Mouse (Mus musculus) limb, embryonic 12.5 days (tissue): Measurements from ENCODE around the gene Calhm6. TPM values are rescaled to one million over a fixed set of nuclear protein-coding genes. Genes with fewer than 3 reads are reported as not detected.

Experiments used
- ATAC-seq: fragments of 200-750 bp; cut with Nextera tagmentation; 2 replicates; pipeline ENCODE4 v1.8.0; 2017; ENCODE audit warnings: low read depth, moderate TSS enrichment; ENCODE audit not compliant: insufficient number of reproducible peaks, insufficient read depth, low FRiP score, low TSS enrichment
- H3K27ac ChIP-seq: fragments of 300-500 bp; sonication (generic); 2 replicates; pipeline ENCODE4 v1.5.1; 2016; ENCODE audit warnings: mild to moderate bottlenecking, moderate library complexity
- H3K27me3 ChIP-seq: fragments of 300-500 bp; sonication (generic); 2 replicates; pipeline ENCODE4 v1.6.1; 2016; ENCODE audit warnings: mild to moderate bottlenecking, moderate library complexity
- H3K36me3 ChIP-seq: fragments of 300-500 bp; sonication (generic); 2 replicates; pipeline ENCODE4 v1.6.1; 2016; ENCODE audit warnings: mild to moderate bottlenecking, moderate library complexity
- H3K4me1 ChIP-seq: fragments of 300-500 bp; sonication (generic); replicated peaks from 2 replicates; pipeline ENCODE4 v1.6.1; 2016
- H3K4me2 ChIP-seq: fragments of 300-500 bp; sonication (generic); 2 replicates; pipeline ENCODE4 v1.6.1; 2016; ENCODE audit warnings: mild to moderate bottlenecking, moderate library complexity
- H3K4me3 ChIP-seq: fragments of 300-500 bp; sonication (generic); replicated peaks from 2 replicates; pipeline ENCODE4 v1.5.1; 2016; ENCODE audit warnings: mild to moderate bottlenecking
- H3K9ac ChIP-seq: fragments of 300-500 bp; sonication (generic); replicated peaks from 2 replicates; pipeline ENCODE4 v1.6.1; 2016; ENCODE audit warnings: mild to moderate bottlenecking, moderate library complexity
- H3K9me3 ChIP-seq: fragments of 300-500 bp; sonication (generic); 2 replicates; pipeline ENCODE4 v1.6.1; 2016; ENCODE audit warnings: mild to moderate bottlenecking, moderate library complexity
- WGBS: fragments of 180-500 bp; shearing (Covaris S2); methylation state at CpG from one replicate; pipeline ENCODE4 v1.1.7; 2016; 5-methylcytosine and 5-hydroxymethylcytosine counted together
- polyA plus RNA-seq: library from polyadenylated mRNA; unstranded; fragments of >200 nt; fragmentation: Nextera tagmentation; extraction: Ambion mirVana; gene quantifications from 2 replicates; pipeline ENCODE4 v1.2.1, GENCODE M21; 2016

The Calhm6 gene
- polyA plus RNA-seq, 1 experiment from 2014 or later, result 1.3 TPM

DNA sequence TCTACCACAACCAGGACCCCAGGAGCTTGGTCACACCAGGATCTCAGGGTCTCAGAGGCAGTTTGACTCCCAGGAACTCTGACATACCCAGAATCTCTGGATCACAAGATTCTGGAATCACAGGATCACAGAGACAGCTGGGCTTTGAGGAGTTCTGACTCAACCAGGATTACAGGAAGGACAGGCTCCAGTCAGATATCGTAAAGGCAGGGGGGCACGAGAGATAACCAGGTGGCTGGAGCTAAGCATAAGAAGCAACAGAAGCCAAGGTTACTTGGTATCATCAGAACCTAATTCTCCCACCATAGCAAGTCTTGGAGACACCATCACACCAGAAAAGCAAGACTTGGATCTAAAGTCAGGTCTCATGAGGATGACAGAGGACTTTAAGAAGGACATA is 13.9 kb upstream of the Calhm6 start:
- no peak overlapping the region for H3K4me2 ChIP-seq
- H3K36me3 ChIP-seq, result no peaks in the 10 kb centered on the region
- no peaks in the 10 kb centered on the region for H3K27me3 ChIP-seq
- no peak overlapping the region for H3K4me3 ChIP-seq
- no peak overlapping the region for H3K27ac ChIP-seq
- no peak for ATAC-seq
- no peak overlapping the region for H3K9ac ChIP-seq
- peaks cover 8% of the 10 kb centered on the region; the same call in 1 of the 2 replicates for H3K9me3 ChIP-seq
- no peaks in the 10 kb centered on the region for H3K4me1 ChIP-seq
- 81% methylated on average over 2 of the region's 2 CpGs for WGBS

DNA sequence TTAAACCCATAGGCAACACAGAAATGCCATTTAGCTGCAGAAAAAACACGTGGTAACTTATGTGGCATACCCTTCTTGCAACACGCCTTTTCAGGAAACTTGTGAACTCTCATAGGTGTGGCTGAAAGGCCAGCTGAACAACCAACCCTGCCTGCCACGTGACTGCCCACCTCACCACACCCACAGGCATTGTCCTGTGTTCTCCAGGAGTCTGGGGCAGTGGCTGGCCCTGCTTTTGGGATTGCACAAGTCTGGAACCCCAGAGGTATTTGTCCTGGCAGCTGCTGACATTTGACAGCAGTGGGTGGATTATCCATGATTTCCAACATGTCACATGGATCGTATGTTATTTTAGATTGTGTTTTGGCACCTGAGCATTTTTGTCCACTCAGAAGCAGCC is 12.0 kb upstream of the Calhm6 start:
- Histone ChIP-seq H3K4me1 (no peaks in the 10 kb centered on the region), H3K9ac (no peak overlapping the region), H3K27ac (no peak overlapping the region), H3K9me3 (peaks cover 8% of the 10 kb centered on the region; the same call in 1 of the 2 replicates), H3K4me2 (no peak overlapping the region), H3K27me3 (no peaks in the 10 kb centered on the region), H3K36me3 (no peaks in the 10 kb centered on the region), H3K4me3 (no peak overlapping the region)
- ATAC-seq, result no peak
- WGBS, result 67% methylated on average over 4 of the region's 4 CpGs

DNA sequence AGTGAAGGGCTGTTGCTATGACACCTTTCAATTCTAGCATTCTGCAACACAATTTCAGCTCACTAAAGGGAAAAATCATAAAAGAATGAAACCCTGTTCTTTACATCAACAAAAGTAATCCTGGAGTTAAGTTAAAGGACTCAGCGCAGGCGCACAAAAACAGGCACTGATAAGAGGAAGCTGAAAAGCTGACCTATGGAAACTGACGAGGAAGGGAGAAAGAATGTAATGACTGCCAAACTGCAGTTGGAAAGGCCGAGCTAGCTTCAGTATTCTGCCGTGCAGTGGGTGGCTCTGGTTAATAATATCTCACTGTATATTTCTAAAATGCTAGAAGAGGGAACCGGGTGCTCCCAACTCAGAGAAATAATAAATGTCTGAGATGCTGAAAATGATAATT is 10.2 kb upstream of the Calhm6 start:
- Histone ChIP-seq H3K27ac (no peak overlapping the region), H3K4me3 (no peak overlapping the region), H3K9me3 (peaks cover 4% of the 10 kb centered on the region; the same call in 1 of the 2 replicates), H3K9ac (no peak overlapping the region), H3K27me3 (no peaks in the 10 kb centered on the region), H3K4me2 (no peak overlapping the region), H3K36me3 (no peaks in the 10 kb centered on the region), H3K4me1 (no peaks in the 10 kb centered on the region)
- ATAC-seq, result no peak
- 67% methylated on average over 6 of the region's 6 CpGs for WGBS

DNA sequence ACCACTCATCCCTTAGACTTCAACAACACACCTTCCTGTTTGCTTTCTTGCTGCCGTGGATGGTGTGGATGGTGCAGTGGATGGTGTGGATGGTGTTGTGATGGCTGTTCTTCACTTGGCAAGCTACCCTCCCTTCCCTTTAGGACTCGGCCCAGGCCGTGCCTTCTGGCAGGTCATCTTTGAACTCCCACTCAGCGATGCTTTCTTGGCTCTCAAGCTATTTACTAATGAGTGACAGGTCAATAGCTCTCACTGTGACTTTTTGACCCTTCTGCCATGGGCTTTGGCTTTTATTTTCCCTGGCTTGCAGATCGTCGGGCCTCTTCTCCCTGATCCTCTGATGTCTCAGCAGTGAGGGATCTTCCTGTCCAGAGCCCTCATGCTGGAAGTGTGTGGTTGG is 8.6 kb upstream of the Calhm6 start:
- 19% methylated on average over 6 of the region's 6 CpGs for WGBS
- no peaks in the 10 kb centered on the region for H3K27me3 ChIP-seq
- no peak overlapping the region for H3K4me2 ChIP-seq
- H3K4me3 ChIP-seq, result no peak overlapping the region
- no peak overlapping the region for H3K9ac ChIP-seq
- H3K36me3 ChIP-seq, result no peaks in the 10 kb centered on the region
- H3K4me1 ChIP-seq, result no peaks in the 10 kb centered on the region
- no peak for ATAC-seq
- H3K27ac ChIP-seq, result no peak overlapping the region
- peaks cover under 1% of the 10 kb centered on the region; the same call in 1 of the 2 replicates for H3K9me3 ChIP-seq

DNA sequence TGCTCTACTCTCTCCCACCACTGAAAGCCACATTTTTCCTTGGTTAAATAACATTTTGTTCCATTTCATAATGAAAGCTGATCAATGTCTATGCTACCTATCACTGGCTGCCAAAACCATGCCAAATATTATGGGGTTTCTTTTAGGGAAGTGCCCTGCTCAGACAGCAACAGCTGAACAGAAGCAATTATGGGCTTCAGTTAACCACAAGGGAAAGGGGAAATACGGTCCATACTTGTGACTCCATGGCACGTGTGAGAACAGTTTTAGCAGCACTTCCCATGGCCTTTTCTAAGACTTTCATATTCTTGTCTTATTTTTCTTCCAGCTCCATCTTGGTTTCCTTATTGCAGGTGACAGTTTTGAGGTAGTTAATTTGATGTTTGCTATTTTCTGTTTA is 3.6 kb upstream of the Calhm6 start:
- Histone ChIP-seq H3K9me3 (no peaks in the 10 kb centered on the region), H3K4me2 (no peak overlapping the region), H3K36me3 (no peaks in the 10 kb centered on the region), H3K4me3 (no peak overlapping the region), H3K4me1 (no peaks in the 10 kb centered on the region; the same call in 1 of the 2 replicates), H3K27me3 (no peaks in the 10 kb centered on the region), H3K27ac (no peak overlapping the region), H3K9ac (no peak overlapping the region)
- no peak for ATAC-seq
- 61% methylated on average over 2 of the region's 2 CpGs for WGBS

DNA sequence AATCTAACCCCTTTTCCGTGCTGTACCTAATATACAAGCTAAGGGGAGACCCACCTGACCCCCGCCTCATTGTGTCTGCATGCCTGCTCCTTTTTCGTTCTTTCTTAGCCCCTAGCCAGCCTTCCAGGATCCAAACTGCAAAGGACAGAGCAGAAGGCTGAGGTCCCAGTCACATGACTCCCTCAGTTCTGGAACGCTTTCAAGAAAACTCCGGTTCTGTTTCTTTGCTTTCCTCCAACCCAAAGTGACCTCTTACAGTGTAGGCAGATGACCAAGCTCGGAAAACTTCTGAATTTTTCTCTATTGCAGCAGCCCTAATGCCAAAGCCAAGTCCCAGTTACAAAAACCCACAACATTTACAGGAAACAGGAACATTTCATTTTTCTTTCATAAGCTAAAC is 607 bp upstream of the Calhm6 start:
- Histone ChIP-seq H3K4me3 (no peak overlapping the region), H3K27ac (no peak overlapping the region), H3K9me3 (no peaks in the 10 kb centered on the region), H3K4me2 (no peak overlapping the region), H3K4me1 (no peaks in the 10 kb centered on the region; the same call in 1 of the 2 replicates), H3K36me3 (no peaks in the 10 kb centered on the region), H3K27me3 (no peaks in the 10 kb centered on the region), H3K9ac (no peak overlapping the region)
- no peak for ATAC-seq
- WGBS, result 82% methylated on average over 6 of the region's 6 CpGs

DNA sequence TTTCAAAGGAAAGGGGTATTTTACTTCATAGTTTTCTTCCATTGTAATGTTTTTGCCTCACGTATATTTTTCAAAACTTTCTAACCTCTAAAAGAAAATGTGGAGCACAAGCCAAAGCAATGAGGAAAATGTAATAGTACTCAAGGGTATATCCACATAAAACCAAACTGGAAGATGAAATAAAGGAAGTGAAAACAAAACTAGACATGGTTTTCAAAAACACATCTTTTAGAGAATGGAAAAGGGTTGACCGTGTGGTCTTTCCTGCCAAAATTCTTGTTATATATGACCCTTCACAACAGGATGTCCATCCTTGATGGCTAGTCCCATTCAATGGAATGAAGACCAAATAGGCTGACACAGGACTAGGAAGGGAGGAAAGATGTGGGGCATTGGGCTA is 9.4 kb downstream of the Calhm6 start:
- 90% methylated on average over 2 of the region's 2 CpGs for WGBS
- Histone ChIP-seq H3K36me3 (no peaks in the 10 kb centered on the region), H3K4me1 (no peaks in the 10 kb centered on the region), H3K9ac (no peak overlapping the region), H3K4me2 (no peak overlapping the region), H3K27ac (no peak overlapping the region), H3K4me3 (no peak overlapping the region), H3K9me3 (no peaks in the 10 kb centered on the region), H3K27me3 (no peaks in the 10 kb centered on the region)
- no peak for ATAC-seq

DNA sequence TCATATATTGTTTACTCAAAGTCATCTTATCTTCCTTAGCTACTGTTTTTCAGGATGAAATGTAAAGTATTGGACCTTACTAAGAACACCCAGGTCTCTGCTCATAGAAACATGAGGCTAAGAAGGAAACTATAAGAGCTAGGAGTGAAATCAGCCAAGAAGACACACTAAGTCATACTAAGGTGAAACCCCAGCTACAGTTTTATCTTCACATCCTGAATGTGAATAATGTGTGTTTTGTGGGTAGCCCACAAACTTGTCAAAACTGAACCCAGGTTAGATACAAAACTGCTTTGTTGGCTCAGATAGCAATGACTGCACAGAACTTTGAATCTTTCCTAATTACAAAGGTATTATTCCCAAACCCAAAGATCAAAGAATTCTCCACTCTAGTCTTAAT is 10.0 kb downstream of the Calhm6 start:
- Histone ChIP-seq H3K4me1 (no peaks in the 10 kb centered on the region), H3K9me3 (no peaks in the 10 kb centered on the region), H3K4me2 (no peak overlapping the region), H3K27ac (no peak overlapping the region), H3K36me3 (no peaks in the 10 kb centered on the region), H3K27me3 (no peaks in the 10 kb centered on the region), H3K4me3 (no peak overlapping the region), H3K9ac (no peak overlapping the region)
- no peak for ATAC-seq

DNA sequence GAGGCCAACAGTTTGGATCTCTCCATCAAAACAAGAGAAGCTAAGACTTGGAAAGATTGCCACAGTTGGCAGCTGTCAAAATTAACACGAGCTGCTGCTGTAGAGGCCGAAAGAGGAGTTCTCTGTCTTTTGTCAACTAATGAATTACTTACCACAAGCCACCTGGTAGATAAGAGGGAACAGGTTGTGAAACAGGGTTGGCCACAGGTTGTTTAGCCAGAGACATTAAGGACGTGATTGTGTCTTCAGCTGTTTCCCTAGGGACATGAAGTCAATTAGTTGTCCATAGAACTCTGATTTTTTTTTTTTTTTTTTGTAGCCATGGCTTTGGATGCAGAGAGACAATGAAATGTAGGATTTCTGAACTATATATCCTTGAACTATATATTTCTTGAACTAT is 10.7 kb downstream of the Calhm6 start:
- H3K4me2 ChIP-seq, result no peak overlapping the region
- no peaks in the 10 kb centered on the region for H3K9me3 ChIP-seq
- no peak overlapping the region for H3K9ac ChIP-seq
- H3K4me3 ChIP-seq, result no peak overlapping the region
- no peaks in the 10 kb centered on the region for H3K36me3 ChIP-seq
- no peak for ATAC-seq
- no peaks in the 10 kb centered on the region for H3K27me3 ChIP-seq
- WGBS, result 41% methylated on average over 3 of the region's 3 CpGs
- H3K27ac ChIP-seq, result no peak overlapping the region
- H3K4me1 ChIP-seq, result peaks cover 2% of the 10 kb centered on the region; the same call in 1 of the 2 replicates

DNA sequence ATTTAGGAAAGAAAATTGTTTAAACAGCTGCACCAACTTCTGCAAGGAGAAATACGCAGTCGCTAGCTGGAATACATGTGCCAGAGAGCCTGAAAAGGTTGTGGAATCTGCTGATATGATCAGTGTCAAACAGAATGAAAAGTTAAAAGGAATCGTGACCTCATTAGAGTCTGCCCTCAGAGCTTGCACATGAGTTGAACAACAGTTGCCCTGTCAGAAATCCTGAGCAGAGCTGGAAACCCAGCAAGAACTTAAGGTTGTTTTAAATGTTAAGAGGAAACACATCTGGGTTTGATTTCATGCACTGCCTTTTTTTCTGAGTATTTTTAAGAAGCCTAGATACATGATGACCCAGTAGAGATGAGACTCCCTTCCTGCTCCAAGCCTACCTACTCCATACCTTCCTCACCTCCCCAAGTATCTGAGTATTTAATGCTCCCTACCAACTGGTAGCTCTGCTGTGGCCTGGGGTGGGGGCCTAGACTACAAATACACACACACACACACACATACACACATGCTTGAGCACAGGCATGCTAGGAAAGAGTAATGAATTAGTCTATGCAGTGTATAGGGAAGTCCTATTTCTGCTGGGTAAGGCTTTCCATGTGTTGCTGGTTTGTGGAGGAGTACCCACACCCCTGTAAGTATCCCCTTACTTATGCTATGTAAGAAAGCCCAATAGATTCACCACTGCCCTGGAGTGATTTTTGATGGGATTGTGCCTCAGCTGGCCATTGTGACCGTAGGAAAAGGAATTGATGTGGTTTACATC is 15.6 kb downstream of the Calhm6 start:
- H3K27ac ChIP-seq, result peak overlapping the region; percentile 46; the same call in 1 of the 2 replicates
- WGBS, result 59% methylated on average over 4 of the region's 4 CpGs

DNA sequence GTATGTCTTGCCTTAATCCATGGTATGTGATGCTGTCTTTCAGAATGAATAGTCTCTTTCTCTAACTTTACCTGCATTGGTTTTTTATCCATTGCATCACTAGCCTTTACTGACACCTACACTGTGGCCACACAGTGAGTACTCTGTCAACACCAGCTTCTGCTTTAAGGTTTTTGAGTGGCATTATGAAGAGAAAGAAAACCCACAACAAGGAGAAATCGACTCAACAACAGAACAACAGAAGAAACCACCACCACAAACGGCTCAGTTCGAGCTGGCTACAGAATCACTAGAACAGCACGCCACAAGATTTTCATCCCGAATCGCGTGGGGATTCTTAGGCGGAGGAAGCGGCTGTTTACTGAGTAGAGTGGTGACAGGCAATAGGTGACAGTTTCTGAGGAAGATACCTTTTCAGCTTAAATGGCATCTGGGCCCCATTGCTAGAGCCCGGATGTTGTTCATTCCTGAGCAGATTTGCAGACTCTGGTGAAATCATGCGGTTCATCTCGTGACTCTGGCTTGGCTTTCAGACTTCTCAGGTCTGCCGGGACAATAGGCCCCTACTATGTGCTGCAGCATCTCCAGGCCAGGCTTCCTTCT is 16.8 kb downstream of the Calhm6 start:
- no peak overlapping the region for H3K4me2 ChIP-seq
- no peak overlapping the region for H3K4me3 ChIP-seq
- H3K27ac ChIP-seq, result no peak overlapping the region
- no peaks in the 10 kb centered on the region for H3K27me3 ChIP-seq
- H3K4me1 ChIP-seq, result peaks cover 6% of the 10 kb centered on the region; the same call in 1 of the 2 replicates
- H3K36me3 ChIP-seq, result no peaks in the 10 kb centered on the region
- ATAC-seq, result no peak
- H3K9me3 ChIP-seq, result no peaks in the 10 kb centered on the region
- 87% methylated on average over 13 of the region's 13 CpGs for WGBS
- H3K9ac ChIP-seq, result no peak overlapping the region

More for the DNA sequence above, 15.6 kb downstream of the Calhm6 start:
- Histone ChIP-seq H3K36me3 (no peaks in the 10 kb centered on the region), H3K9ac (no peak overlapping the region), H3K27me3 (no peaks in the 10 kb centered on the region), H3K4me1 (peaks cover 6% of the 10 kb centered on the region; the same call in 1 of the 2 replicates), H3K9me3 (no peaks in the 10 kb centered on the region), H3K4me2 (no peak overlapping the region), H3K4me3 (no peak overlapping the region)
- ATAC-seq, result no peak
